Mouse (Mus musculus): ENCODE data around the gene Gm43518.
A peak's percentile ranks its signal among the peaks of the same experiment; 100 is the strongest.

Gm43518 gene

DNA sequence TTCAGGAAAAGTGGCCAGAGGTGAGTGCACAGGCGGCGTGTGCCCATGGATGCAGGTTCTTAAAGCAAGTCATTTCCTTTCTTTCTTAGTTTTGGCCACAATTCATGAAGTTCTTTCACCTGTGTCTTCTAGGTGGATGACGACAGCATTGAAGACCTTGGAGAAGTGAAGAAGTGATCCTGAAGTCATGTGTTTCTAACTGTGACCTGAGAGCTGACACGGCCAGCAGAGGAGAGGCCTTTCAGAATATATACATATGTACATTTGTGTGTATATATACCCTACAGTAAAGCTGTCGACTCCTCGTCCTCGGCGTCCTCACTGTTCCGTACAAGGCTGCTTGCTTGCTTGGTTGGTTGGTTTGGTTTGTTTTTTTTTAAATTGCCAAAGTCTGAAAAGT lies at the start of gene Gm43518:
TSS of gene Gm43518 (plus strand) at position 301 of the 400 bp plus-strand sequence.
- no peak for DNase-seq (ENCODE audit: low read depth)

DNA sequence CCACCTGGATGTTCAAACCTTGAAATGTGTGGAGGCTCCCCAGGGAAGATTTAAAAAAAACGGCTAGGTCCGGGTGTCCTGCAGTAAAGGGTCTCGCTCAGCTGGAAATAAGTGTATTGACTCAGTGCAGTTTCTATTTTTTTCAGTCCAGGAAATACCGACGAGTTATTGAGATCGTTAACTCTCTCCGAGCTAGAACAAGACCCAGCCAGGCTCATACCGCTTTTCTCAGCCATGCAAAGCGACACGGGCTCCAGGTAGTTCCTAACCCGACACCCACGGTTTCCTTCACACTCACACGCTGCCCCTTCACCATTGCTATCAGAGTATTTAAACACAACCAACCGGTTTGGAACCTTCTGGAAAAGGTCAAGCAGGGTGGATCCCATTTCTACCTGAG lies 49.2 kb upstream of the Gm43518 start:
- DNase-seq (ENCODE audit: low read depth), result no peak

DNA sequence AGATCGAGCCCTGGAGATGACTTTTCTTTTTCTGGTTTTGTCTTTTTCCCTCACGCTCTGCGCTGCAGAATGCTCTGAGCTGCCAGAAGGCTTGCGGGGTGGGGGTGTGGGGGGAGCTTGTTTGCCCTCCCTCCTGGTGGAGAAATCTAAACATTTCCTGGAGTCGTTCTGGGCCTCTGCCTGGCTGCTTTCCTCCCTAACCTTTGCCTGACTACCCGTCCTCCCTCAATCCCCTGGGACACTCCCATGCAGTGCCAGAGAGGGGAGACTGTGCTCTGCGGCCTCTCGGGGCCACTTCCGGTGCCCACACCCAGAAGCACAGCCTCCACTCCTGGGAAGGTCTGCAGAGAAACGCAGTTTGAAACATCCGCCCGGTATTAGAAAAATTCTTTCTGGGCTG lies 47.3 kb upstream of the Gm43518 start, which contains the start of gene Hcar1:
TSS of gene Hcar1 (minus strand) at position 93 of the 400 bp plus-strand sequence.
- DNase-seq (ENCODE audit: low read depth), result no peak

DNA sequence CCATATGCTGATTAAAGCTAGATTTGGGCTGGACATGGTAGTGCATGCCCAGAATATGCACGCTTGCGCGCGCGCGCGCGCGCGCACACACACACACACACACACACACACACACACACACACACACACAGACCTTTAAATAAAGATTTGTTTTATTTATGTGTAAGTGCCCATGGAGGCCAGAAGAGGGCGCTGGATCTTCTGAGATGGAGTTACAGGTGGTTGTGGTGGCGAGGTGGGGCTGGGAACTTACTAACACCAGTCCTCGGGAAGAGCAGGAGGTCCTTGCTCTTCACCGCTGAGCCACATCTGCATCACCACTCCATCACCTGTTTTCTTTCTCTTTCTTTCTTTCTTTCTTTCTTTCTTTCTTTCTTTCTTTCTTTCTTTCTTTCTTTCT lies 46.4 kb upstream of the Gm43518 start:
- no peak for DNase-seq (ENCODE audit: low read depth)

DNA sequence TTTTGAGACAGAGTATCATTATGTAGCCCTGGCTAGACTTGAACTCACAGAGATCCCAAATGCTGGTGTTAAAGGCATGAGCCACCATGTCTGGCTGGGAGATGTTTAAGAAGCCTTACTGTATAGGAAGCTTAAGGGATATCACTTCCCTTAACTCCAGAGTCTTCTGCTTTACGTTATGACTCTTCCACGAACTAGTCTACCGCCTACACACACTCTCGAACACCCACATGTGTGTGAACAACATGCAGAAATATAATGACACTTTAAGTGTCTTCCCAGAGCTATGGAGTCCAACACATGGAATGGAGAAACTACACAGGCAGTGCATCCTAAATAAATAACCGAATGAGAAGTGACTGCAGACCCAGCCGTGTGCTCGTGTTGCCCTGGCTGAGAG lies 43.3 kb upstream of the Gm43518 start:
- DNase-seq (ENCODE audit: low read depth), result no peak

DNA sequence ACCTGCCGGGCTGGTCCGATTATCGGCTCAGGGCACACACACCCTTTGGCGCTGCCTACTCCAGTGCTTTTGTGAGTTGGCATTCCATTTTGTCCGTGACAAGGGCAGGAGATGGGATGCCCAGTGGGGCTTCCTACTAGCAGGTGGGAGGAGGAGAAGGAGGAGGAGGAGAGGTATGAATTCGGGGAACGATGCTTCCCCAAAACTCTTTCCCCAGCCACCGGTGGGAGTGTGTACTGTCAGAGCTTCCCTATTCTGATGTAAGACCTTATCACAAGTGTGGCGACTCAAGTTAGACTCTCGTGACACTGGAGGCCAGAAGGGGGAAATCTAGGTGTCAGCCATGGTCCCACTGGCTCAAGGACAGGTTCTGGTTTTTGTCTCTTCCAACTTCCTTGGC lies 42.9 kb upstream of the Gm43518 start:
- no peak for DNase-seq (ENCODE audit: low read depth)

DNA sequence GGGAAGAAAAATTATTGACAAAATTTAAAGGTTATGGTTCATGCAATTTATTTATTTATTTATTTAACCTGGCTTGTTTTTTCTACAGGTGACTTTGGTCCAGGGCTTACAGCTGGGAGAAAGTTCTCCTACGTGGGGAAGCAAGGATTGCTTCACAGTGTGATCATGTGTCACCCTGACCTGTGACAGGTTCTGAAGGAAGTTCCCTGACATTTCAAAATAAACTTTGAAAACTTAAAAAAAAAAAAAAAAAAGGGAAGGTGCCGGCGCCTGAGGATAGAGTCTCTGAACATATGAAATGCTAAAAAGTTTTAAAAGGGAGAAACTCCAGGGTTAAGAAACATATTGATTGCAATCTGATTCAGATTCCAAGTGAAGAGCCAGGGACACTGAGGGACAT lies 40.9 kb upstream of the Gm43518 start:
- DNase-seq (ENCODE audit: low read depth), result no peak

DNA sequence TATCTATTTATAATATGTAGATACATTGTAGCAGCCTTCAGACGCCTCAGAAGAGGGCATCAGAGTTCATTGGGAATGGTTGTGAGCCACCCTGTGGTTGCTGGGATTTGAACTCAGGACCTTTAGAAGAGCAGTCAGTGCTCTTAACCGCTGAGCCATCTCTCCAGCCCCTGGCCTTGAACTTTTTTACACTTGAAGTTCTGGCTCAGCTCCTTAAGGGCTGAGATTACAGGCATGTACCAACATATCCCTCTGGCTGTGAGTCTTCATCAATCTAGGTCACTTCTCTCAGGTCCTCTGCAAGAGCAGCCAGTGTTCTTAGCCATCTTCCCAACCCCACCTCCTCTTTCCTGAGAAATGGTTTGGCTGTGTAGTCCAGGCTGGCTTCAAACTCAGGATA lies 36.9 kb upstream of the Gm43518 start:
- no peak for DNase-seq (ENCODE audit: low read depth)

DNA sequence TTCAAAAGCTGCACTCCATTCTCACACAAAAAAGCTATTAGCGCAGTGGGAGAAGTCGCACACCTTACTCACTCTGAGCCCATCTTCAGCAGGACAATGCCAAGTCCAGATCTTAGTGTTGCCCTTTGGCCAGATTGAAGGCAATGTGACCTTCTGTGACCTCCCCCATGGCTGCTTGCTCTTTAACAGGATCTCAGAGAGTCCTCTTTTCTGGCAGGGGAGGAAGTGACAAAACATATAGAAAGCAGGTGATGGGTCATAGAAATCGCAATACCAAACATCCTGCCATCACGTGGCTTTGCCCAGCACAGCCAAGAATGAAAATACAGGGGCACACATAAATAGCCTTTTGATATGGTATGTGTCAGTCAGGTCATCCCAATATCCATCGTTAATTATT lies 36.2 kb upstream of the Gm43518 start:
- no peak for DNase-seq (ENCODE audit: low read depth)

DNA sequence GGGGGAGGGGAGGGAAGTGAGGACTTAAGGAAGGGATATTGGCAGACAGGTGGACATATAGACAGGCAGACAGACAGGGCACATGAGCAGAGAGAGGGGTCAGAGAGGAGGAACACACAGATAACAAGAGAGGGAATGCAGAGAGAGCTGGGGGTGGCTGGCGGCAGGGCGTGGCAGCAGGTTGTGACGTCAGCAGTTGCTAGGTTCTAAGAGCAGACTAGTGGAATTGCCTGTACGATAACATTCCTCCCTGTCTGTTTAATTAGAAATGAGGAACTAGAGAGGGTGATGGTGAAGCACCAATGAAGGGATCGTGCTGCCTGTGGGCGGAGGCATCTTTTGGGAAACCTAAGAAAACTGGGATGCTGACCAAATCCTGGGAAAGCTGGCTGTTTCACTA lies 35.5 kb upstream of the Gm43518 start:
- peak; percentile 66 for DNase-seq (ENCODE audit: low read depth)

DNA sequence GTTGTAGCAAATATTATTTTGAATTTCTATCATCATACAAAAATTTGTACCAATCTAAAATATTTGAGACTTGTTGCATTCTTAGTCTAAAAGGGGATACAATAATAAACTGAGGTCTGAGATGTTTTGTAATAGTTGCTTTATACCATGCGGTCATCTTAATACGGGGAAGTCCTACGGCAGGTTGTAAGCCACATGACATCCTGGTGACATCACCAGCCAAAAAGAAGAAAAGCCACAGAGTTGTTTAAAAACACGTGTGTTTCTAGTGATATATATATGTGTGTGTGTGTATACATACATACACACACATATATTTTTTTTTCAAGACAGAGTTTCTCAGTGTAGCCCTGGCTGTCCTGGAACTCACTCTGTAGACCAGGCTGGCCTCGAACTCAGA lies 33.7 kb upstream of the Gm43518 start:
- no peak for DNase-seq (ENCODE audit: low read depth)

DNA sequence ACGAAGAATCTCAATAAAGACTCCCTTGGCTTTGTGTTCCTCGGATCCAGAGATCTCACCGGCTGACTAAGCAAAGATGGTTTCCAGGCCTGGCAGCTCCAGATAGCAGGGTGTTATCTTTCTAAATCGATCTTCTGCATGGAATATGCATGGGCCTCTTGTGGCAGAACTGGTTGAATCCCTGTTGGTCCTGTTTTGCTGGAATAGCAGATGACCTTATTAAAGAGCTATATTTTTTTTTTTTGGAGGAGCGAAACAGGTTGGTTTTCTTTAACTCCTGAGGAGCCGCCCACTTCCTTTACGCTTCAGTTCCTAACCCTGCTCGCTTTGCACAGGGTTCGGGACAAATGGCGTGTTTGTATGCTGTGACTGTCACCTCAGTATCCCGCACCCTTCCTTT lies 30.8 kb upstream of the Gm43518 start:
- DNase-seq (ENCODE audit: low read depth), result no peak

DNA sequence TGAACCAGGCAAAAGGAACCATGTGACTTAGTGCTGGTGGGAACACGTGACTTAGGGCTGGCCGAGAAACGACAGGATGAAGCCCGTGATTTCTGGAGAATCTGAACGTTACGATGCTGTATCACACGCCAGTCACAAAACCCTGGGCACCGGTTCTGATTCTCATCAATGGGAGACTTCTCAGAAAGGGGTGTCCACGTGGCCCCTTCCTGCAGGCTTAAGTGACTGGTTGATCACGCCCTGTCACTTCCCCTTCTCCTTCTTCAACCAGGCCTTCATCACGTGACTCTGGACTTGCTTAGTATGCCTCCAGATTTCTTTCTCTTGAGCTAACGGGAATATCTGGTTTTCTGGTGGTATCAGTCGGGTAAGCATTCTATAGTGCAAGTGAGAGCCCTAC lies 29.9 kb upstream of the Gm43518 start:
- peak; percentile 37 for DNase-seq (ENCODE audit: low read depth)

DNA sequence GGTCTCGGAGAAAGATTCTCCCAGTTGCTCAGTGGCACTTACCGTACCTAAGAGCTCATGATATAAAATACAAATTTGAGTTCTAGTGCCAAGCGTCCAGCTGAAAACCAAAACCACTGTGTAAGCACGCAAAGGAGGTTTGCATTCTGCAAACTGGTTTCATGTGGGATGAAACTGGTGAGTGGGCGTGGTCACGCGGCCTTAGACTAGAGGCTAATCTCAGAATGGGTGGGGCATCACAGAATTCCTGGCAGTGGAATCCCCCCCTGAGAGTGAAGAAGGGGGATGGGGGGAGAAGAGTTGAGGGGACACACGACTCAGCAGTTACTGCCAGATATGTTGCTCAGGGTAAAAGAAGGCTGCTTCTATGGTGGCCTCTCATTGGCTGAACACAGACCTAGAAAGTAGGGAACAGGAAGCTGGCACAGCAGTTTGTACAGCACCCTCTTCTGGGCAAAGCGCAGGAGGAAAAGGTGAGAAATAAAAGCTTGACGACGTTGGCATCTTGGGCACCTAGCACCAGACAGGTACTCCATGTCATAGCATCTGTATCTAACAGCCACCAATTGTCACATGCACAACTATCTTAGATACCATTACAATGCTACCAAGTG lies 23.1 kb upstream of the Gm43518 start:
- DNase-seq (ENCODE audit: low read depth), result no peak

DNA sequence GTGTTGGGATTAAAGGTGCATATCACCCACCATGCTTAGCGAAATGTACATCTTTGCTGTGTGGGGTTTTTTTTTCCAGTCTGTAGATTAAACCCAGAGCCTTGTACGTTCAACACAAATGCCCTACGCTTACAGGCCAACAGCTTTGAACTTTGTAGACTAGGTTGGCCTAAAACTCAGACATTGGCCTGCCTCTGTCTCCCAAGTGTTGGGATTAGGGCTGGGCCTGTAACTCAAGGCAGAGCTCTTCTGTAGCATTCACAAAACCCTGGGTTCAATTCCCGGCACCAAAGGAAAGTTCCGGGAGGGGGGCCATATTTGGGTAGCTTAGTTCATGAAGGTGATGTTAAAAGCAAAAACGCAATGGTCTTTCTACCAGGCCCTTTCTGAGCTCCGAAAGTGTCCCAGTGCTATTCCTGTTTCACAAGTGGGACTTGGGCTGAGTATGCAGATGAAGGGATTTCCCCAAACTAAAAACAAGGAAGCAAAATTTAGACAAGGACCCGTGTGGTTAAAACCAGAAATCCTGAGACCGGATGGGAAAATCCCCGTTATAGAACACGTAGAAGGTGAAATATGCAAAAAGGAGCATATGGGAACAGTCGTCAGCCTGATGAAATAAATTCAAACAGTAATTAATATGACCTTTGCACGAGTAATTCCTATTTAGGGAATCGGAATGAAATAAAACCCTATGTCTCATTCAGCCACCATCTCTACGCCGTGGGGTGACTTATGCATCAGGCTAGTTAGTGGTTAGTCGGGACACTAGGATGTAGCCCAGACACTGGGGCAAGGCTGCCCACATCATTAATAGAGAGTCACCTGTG lies 20.9 kb upstream of the Gm43518 start:
- peak; percentile 18 for DNase-seq (ENCODE audit: low read depth)

DNA sequence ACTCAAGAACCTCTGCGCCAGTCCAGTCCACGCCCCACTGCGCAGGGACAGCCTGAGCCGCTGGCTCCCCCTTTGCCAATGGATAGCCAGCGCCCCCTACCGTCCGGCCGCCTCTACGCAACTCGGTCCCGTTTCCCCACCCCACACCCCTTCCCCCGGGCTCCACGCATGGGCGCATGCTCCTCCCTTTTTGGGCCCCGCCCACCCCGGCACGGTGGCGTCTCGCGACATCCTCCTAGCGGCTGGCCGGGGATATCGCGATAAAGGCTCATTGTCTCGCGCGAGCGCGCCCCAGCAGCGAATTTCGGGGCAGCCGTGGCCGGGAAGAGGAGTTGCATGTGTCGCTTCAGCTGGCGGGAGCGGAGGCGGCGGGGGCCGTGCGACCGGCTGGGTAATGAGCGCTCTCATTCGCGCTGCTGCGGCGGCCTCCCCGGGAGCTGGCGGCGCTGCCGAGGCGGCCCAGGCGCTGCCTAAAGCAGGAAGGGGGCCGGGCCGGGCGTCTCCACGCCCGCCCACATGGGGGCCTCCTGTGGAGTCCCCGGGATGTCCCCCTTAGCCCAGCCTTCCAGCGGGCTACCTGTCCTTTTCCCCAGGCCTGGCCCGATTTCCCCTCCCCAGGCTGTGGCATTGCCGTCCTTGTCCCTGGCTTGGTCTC lies 20.1 kb upstream of the Gm43518 start, which contains the start of gene Denr:
TSS of gene Denr (plus strand) at position 200 of the 655 bp plus-strand sequence.
- peak; percentile 99 for DNase-seq (ENCODE audit: low read depth)

DNA sequence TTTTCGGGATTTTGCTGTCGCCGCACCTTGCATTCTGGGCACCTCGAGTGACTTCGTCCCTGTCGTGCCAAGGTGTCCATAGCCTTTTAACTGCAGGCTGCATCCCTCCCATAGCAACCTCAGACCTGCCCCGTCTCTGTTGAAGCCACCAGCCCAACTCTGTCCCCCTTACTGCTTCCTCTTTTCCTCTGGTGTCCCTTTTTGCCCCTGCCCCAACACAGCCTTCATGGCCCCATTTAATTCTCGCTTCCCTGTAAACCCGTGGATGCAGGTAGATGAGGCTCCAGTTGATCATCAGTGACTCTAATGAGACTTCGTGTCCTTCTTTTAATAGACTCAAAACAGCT lies 19.6 kb upstream of the Gm43518 start:
- DNase-seq (ENCODE audit: low read depth), result peak; percentile 23

DNA sequence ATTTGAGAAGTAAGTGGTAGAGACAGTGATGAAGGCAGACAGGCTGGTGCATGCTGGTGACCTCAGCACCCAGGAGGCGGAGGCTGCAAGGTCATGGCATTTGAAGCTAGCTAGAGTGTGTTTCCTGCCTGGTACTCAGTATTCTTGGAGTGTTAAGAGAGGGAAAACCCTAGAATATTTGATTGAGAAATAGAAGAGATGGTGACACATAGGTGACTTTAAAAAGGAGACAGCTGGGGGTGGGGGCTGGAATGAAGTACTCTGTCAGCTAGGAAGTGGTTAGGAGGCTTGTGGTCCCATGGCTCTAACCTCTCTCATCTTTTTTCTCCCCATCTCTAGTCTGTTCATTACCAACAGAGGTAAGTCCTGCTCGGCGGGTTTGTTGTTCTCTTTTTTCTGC lies 12.4 kb upstream of the Gm43518 start:
- peak; percentile 58 for DNase-seq (ENCODE audit: low read depth)

DNA sequence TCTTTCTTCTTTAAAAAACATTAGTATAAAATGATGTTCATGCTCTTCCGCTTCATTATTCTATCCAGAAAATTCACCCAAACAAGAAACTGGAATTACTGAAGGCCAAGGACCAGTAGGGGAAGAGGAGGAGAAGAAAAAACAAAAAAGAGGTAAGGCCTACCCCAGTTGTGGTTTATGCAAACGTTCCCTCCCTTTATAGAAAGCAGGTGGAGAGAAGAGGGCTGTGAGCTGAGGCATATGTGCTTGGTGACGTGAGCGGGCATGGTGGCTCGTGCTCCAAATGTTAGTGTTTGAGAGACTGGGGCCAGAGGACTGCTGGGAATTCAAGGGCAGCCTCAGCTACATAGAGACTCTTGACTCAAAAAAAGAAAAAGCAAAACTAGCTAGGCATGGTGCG lies 5.1 kb upstream of the Gm43518 start:
- no peak for DNase-seq (ENCODE audit: low read depth)

DNA sequence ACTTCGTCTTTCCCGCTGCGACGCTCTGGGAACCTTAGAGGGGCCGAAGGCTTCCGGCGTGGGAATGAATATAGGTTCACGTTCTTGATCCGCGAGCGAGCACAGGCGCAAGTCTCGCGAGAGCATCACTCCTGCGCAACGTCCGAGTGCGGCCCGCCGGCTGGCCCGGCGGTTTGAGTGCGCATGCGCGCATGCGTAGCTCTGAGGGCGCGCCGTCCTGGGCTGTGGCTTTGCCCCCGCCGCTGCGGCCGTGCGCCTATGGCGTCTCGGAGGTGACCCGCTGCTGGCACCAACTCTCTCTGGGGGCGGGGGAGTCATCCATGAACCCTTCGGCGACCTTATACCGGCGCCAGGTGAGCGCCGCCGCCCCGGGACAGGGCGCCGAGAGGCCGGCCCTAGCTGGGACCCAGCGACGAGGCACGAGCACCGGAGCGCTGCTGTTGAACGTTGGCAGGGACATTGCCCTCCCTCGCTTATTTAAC lies 3.3 kb downstream of the Gm43518 start, which contains the start of gene Ccdc62:
TSS of gene Ccdc62 (plus strand) at position 172 of the 482 bp plus-strand sequence.
- DNase-seq (ENCODE audit: low read depth), result peak; percentile 96

DNA sequence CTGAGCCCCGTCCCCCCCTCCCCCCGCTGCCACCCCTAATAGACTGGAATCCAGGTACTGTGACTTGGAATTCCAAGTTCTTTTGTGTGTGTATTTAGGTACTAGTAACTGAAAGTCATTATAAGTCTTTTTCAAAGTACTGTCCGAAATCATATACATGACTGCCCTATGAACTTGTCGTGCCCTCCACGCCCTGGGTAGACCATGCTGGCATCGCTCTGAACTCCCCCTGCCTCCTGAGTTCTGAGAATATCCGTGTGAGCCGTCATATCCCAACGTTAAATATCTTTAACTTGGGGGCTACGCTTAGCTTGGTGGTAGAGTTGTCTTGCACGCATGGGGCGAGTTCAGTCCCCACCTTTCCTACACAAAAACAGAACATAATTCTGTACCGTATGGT lies 3.9 kb downstream of the Gm43518 start:
- DNase-seq (ENCODE audit: low read depth), result no peak

DNA sequence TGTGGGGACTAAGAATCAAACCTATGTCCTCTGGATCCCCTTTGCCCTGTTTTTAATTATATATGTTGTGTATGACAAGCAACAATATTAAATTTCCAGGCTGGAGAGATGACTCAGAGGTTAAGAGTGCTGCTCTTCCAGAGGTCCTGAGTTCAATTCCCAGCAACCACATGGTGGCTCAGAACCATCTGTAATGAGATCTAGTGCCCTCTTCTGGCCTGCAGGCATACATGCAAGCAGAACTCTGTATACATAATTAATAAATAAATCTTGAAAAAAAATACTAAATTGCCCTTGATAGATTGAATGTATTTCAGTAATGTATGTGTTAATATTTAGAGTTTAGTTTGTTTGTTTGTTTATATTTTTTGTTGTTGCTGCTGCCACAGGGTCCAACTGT lies 5.7 kb downstream of the Gm43518 start:
- DNase-seq (ENCODE audit: low read depth), result no peak

DNA sequence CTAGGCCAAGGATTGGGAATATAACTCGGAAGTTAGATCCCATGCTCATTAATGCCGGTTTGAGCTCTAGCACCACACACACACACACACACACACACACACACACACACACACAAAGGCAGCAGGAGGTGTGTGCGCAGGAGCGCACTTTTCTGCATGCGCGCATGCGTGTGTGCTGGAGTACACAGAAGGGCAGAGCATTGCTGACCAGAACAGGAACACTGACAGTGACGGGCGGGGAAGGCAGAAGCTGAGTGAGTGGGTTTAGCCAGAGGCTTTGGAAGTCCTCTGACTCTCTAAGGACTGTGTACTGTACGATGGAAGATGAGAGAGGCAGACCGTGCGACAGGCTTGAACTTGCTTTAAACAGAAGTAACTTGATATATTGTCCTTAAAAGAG lies 6.3 kb downstream of the Gm43518 start:
- DNase-seq (ENCODE audit: low read depth), result no peak
